Mouse (Mus musculus) brain, embryonic 14.5 days (tissue): ENCODE results near the gene Olfr462. TPM values are rescaled to one million over a fixed set of nuclear protein-coding genes. Genes with fewer than 3 reads are reported as not detected.

Experiments used
- DNase-seq: peaks from one replicate; pipeline ENCODE4 v3.0.0-alpha.2; 2011; ENCODE audit warnings: low read depth
- CTCF ChIP-seq: fragments of 200-500 bp; IDR thresholded peaks from 2 replicates; pipeline ENCODE4 v1.5.1; 2012; ENCODE audit warnings: inconsistent platforms, mild to moderate bottlenecking, moderate library complexity, borderline replicate concordance; ENCODE audit not compliant: insufficient read depth, insufficient read length; ENCODE audit errors: extremely low read depth
- POLR2A ChIP-seq: fragments of 200-500 bp; IDR thresholded peaks from 2 replicates; pipeline ENCODE4 v1.6.1; 2012; ENCODE audit warnings: mild to moderate bottlenecking, inconsistent platforms, borderline replicate concordance; ENCODE audit not compliant: poor library complexity, insufficient read depth, insufficient read length, severe bottlenecking; ENCODE audit errors: extremely low read depth
- polyA plus RNA-seq: library from polyadenylated mRNA; depleted of rRNA; stranded (reverse); fragments of >200 nt; gene quantifications from 2 replicates; pipeline ENCODE4 v1.2.3, GENCODE M21; 2012; rRNA removed

Gene Olfr462
- polyA plus RNA-seq, 1 experiment, result not detected

- TF ChIP-seq CTCF (no peak), POLR2A (no peak)
- DNase-seq, result no peak
Observed at GRCm38 (mm10) chr11:87841436-87841835, 50.6 kb downstream of the Olfr462 start.

GRCm38 (mm10) chr11:87840676-87841075, 51.4 kb downstream of the Olfr462 start:
- DNase-seq, result no peak
- TF ChIP-seq POLR2A (no peak), CTCF (no peak)

Other genes with a start within 250 kb of the Olfr462 start
- gene Rnf43, start 229.5 kb downstream of the Olfr462 start, polyA plus RNA-seq, result 0.87 and 1.4 TPM in 2 replicates
- gene Supt4a, start 154.7 kb downstream of the Olfr462 start, polyA plus RNA-seq, result 118 and 147 TPM in 2 replicates
- gene Tspoap1, start 131.7 kb downstream of the Olfr462 start, polyA plus RNA-seq, result 150 and 168 TPM in 2 replicates
- gene Mpo, start 98.7 kb downstream of the Olfr462 start, polyA plus RNA-seq, result 0.28 and 0.51 TPM in 2 replicates
- 0.33 and 0.63 TPM in 2 replicates for gene Lpo, start 64.0 kb downstream of the Olfr462 start, polyA plus RNA-seq
- 21.1 and 29.7 TPM in 2 replicates for gene Mks1, start 39.1 kb downstream of the Olfr462 start, polyA plus RNA-seq
- gene Epx, start 16.7 kb downstream of the Olfr462 start, polyA plus RNA-seq, result 0.10 and 0.35 TPM in 2 replicates
- gene Olfr463, start 5.1 kb upstream of the Olfr462 start, polyA plus RNA-seq, result 0.05 TPM in 1 of 2 replicates, not detected in the other
- gene Olfr464, start 28.7 kb upstream of the Olfr462 start, polyA plus RNA-seq, result 0.18 TPM in 1 of 2 replicates, not detected in the other
- gene Dynll2, start 95.3 kb upstream of the Olfr462 start, polyA plus RNA-seq, result 227 and 321 TPM in 2 replicates
- gene Srsf1, start 155.1 kb upstream of the Olfr462 start, polyA plus RNA-seq, result 456 and 624 TPM in 2 replicates
- 45.0 and 58.4 TPM in 2 replicates for gene Vezf1, start 176.0 kb upstream of the Olfr462 start, polyA plus RNA-seq
- 33.1 and 53.2 TPM in 2 replicates for gene Cuedc1, start 205.8 kb upstream of the Olfr462 start, polyA plus RNA-seq